Mouse (Mus musculus) c-Kit-positive CD71-positive TER-119-negative erythroid progenitor cells, embryonic 14.5 days (primary cell): ENCODE measurements around the gene Mpg.
"Not testable (repeated sequence)": the region's sequence is repeated elsewhere in the genome, so short reads cannot be mapped to it uniquely, and the experiment has no call there.

ENCODE experiments used
- DNase-seq: peaks from one replicate; pipeline ENCODE4 v3.0.0-alpha.2; 2013; ENCODE audit warnings: low read depth

Gene Mpg

GRCm38 (mm10) chr11:32226124-32226871 is at the start of gene Mpg:
Gene Mpg, plus strand, starts transcription at chr11:32226505.
- DNase-seq, result peak; percentile 81

GRCm38 (mm10) chr11:32178506-32178905 is 47.8 kb upstream of the Mpg start:
- DNase-seq, result no peak

- no peak for DNase-seq
Observed at GRCm38 (mm10) chr11:32181246-32181645, 45.1 kb upstream of the Mpg start.

GRCm38 (mm10) chr11:32181973-32182868 is 44.1 kb upstream of the Mpg start:
- peak; percentile 49 for DNase-seq

GRCm38 (mm10) chr11:32184469-32184868 is 41.8 kb upstream of the Mpg start:
- no peak for DNase-seq

- no peak for DNase-seq
Observed at GRCm38 (mm10) chr11:32186031-32186430, 40.3 kb upstream of the Mpg start.

- no peak for DNase-seq
Observed at GRCm38 (mm10) chr11:32187256-32187655, 39.0 kb upstream of the Mpg start.

GRCm38 (mm10) chr11:32188881-32189280 is 37.4 kb upstream of the Mpg start:
- DNase-seq, result no peak

- DNase-seq, result no peak
Observed at GRCm38 (mm10) chr11:32189434-32189833, 36.9 kb upstream of the Mpg start.

- no peak for DNase-seq
Observed at GRCm38 (mm10) chr11:32190119-32190518, 36.2 kb upstream of the Mpg start.

GRCm38 (mm10) chr11:32190603-32191110 is 35.6 kb upstream of the Mpg start:
- DNase-seq, result no peak

GRCm38 (mm10) chr11:32193156-32193555 is 33.1 kb upstream of the Mpg start:
- no peak for DNase-seq

- DNase-seq, result no peak
Observed at GRCm38 (mm10) chr11:32194086-32194485, 32.2 kb upstream of the Mpg start.

GRCm38 (mm10) chr11:32194626-32195025 is 31.7 kb upstream of the Mpg start:
- no peak for DNase-seq

GRCm38 (mm10) chr11:32195867-32196540 is 30.3 kb upstream of the Mpg start:
- DNase-seq, result no peak

GRCm38 (mm10) chr11:32196727-32197126 is 29.6 kb upstream of the Mpg start:
- DNase-seq, result no peak

GRCm38 (mm10) chr11:32197766-32198165 is 28.5 kb upstream of the Mpg start:
- no peak for DNase-seq

- no peak for DNase-seq
Observed at GRCm38 (mm10) chr11:32198256-32198955, 27.9 kb upstream of the Mpg start.

- DNase-seq, result no peak
Observed at GRCm38 (mm10) chr11:32199230-32199629, 27.1 kb upstream of the Mpg start.

GRCm38 (mm10) chr11:32200075-32200601 is 26.2 kb upstream of the Mpg start, which contains the start of gene Il9r:
Gene Il9r, minus strand, starts transcription at chr11:32200279.
- DNase-seq, result no peak

- not testable (repeated sequence) for DNase-seq
Observed at GRCm38 (mm10) chr11:32200992-32201391, 25.3 kb upstream of the Mpg start.
